Mouse (Mus musculus) testis, adult 2 months (tissue): ENCODE results near the gene Rnf181.

Experiments used
- CTCF ChIP-seq: fragments of 200-500 bp; IDR thresholded peaks from 2 replicates; pipeline ENCODE4 v1.5.1; 2012; ENCODE audit warnings: low read depth, mild to moderate bottlenecking, inconsistent platforms, low read length, moderate library complexity; ENCODE audit not compliant: control insufficient read depth, insufficient read depth, insufficient replicate concordance
- POLR2A ChIP-seq: fragments of 200-500 bp; IDR thresholded peaks from 2 replicates; pipeline ENCODE4 v1.6.1; 2012; ENCODE audit warnings: low read depth, mild to moderate bottlenecking, inconsistent platforms, low read length, moderate library complexity; ENCODE audit not compliant: control insufficient read depth

DNA sequence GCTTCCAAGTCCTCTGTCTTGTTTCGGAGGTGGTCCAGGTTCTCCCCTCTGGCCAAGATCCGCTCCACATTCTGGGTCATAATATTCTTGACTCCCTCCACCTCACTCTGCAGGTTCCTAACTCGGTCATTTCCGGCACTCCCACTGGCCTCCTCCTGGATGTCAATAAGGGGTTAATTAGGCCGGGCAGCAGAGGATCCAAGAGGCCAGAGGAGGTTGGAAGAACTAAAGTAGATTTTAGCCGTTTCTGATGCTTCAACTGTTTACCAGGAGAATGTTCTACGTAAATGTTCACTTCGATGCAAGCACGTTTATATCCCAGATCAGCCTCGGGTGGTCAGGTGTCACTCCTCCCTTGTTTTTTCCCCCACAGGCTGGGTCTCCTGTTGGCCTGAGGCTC is 21.5 kb upstream of the Rnf181 start:
- TF ChIP-seq POLR2A: no peak
- TF ChIP-seq CTCF: no peak
